Mouse (Mus musculus): ENCODE measurements around the gene Adcy1.

DNA sequence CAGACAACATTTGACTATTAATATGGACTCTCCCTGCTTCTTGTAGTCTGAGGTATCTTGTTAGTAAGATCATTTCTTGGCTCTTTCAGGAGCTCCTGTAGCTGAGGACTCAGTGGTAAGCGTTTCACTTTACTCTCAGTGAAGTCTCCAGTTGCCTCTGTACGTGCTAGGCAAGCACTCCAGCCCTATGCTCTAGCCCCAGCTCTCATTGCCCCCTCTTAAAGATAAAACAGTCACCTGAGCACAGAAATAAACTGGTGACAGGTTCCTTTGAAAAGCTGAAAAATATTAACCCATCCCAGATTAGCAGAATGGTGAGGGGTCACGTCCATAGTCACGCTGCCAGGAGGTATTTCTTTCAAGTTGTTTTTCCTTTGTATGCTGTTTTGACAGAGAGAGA lies 115.4 kb downstream of the Adcy1 start:
- TF ChIP-seq CTCF (IDR thresholded peaks at IDR 0.05) (no peak), POLR2A (IDR thresholded peaks at IDR 0.05; ENCODE audit: insufficient read depth, low read depth, low read length) (no peak), EP300 (IDR thresholded peaks at IDR 0.05; ENCODE audit: insufficient read depth, low read depth, low read length) (no peak)

Measured in heart, adult 2 months (tissue).